Mouse (Mus musculus) B cell, adult 67 days (primary cell): ENCODE measurements around the gene Trim32. TPM values are rescaled to one million over a fixed set of nuclear protein-coding genes. Genes with fewer than 3 reads are reported as not detected.

ENCODE experiments used
- total RNA-seq, 2 experiments: library from RNA; stranded (reverse); gene quantifications; 4 replicates each; pipeline ENCODE4 v1.2.4; 2023

The Trim32 gene
- 1 to 10 TPM; 7.3 to 9.6 TPM for total RNA-seq

GRCm38 (mm10) chr4:65604504-65605150 lies at the start of gene Trim32:
TSS of gene Trim32 (plus strand) at chr4:65604986.

